8 mouse cellular contexts compared by ENCODE assay signal in genomic region chr9:22708970-22709726, GRCm38 (mm10).
DNase-seq lines count a peak whose midpoint lies in the region; ATAC-seq lines count a peak whose summit lies in the region.

No protein-coding gene starts in this region.

- H3K4me3 ChIP-seq in hindbrain, embryonic 14.5 days (replicated peaks; ENCODE audit: low read length): no peak overlapping the region

- ATAC-seq in hindbrain, embryonic 14.5 days (ENCODE audit: low FRiP score): peak; percentile 42; the same call in 1 of the 2 replicates
- ATAC-seq in inflammation-experienced regulatory T-cells, adult 6 months: no peak

- peak; percentile 60 for DNase-seq in adipocyte (ENCODE audit: low spot score)
- peak; percentile 86 to 88 for DNase-seq in cerebellum, postnatal 10 days
- DNase-seq in frontal cortex, postnatal 36 days (ENCODE audit: low spot score in 2 of 2): peak; percentile 36 to 44
- peak; percentile 59 for DNase-seq in hindbrain, embryonic 14.5 days (ENCODE audit: low spot score)
- DNase-seq in layer of hippocampus, postnatal 25 days (ENCODE audit: extremely low spot score in 1 of 2, low spot score in 1 of 2): peak; percentile 27 to 58
- DNase-seq in lung, postnatal 36 days: peak; percentile 75
- DNase-seq in retina, postnatal 7 days (ENCODE audit: low read depth, low spot score): peak; percentile 37

- no peaks in the 10 kb centered on the region for H3K27me3 ChIP-seq in hindbrain, embryonic 14.5 days (ENCODE audit: control insufficient read depth, insufficient read depth, low read length)

- H3K4me2 ChIP-seq in hindbrain, embryonic 14.5 days (replicated peaks): no peak overlapping the region

- no peaks in the 10 kb centered on the region for H3K9me3 ChIP-seq in hindbrain, embryonic 14.5 days (ENCODE audit: control insufficient read depth, low read length)

- WGBS in hindbrain, embryonic 14.5 days: 50% methylated on average over 19 of the region's 19 CpGs

- no peak overlapping the region for H3K27ac ChIP-seq in hindbrain, embryonic 14.5 days

- H3K4me1 ChIP-seq in hindbrain, embryonic 14.5 days (replicated peaks; ENCODE audit: control insufficient read depth, insufficient read depth, low read length): no peaks in the 10 kb centered on the region; the same call in 1 of the 2 replicates

- H3K36me3 ChIP-seq in hindbrain, embryonic 14.5 days (replicated peaks; ENCODE audit: control insufficient read depth, insufficient read depth): no peaks in the 10 kb centered on the region

- H3K9ac ChIP-seq in hindbrain, embryonic 14.5 days: no peak overlapping the region

Comparison
In these comparisons a context has a peak if more than half of its experiments do, and no peak if none do; other contexts are left out.
1. DNase-seq: peak in every context shown above with its lines; median percentile 87 in cerebellum, postnatal 10 days; 75 in lung, postnatal 36 days; 60 in adipocyte; 59 in hindbrain, embryonic 14.5 days; 42 in layer of hippocampus, postnatal 25 days; 40 in frontal cortex, postnatal 36 days; 37 in retina, postnatal 7 days.